Mouse (Mus musculus): ENCODE measurements at regions not wholly inside any gene's neighbourhood (a gene's known extent, or its start where the extent isn't known, plus 50 kb on each side); places are given as distances from the start of the nearest gene placed in this dataset.

DNA sequence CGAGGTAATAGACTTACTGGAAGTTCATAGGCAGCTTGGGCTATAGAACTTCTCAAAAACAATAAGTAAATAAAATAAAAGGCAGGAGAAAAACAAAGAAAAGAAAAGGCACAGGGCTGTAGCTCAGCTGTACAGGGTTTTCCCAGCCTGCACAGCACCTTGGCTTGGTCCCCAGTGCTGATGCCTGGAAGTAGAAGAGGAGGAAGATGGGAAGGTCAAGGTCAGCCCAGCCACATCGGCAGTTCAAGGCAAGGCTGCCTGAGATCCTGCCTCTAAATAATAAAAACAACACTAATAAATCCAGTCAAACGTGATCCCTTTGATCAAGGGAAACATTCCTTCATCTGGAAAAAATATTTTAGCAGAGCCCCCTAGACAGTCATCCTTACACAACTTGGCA lies 103.1 kb downstream of the Cenpf start:
- no peak for DNase-seq

GRCm38 (mm10) chr1:189581427-189581826 lies 106.5 kb downstream of the Cenpf start:
- DNase-seq: no peak

- no peak for DNase-seq
Observed at GRCm38 (mm10) chr1:189579358-189579757, 108.5 kb downstream of the Cenpf start.

DNA sequence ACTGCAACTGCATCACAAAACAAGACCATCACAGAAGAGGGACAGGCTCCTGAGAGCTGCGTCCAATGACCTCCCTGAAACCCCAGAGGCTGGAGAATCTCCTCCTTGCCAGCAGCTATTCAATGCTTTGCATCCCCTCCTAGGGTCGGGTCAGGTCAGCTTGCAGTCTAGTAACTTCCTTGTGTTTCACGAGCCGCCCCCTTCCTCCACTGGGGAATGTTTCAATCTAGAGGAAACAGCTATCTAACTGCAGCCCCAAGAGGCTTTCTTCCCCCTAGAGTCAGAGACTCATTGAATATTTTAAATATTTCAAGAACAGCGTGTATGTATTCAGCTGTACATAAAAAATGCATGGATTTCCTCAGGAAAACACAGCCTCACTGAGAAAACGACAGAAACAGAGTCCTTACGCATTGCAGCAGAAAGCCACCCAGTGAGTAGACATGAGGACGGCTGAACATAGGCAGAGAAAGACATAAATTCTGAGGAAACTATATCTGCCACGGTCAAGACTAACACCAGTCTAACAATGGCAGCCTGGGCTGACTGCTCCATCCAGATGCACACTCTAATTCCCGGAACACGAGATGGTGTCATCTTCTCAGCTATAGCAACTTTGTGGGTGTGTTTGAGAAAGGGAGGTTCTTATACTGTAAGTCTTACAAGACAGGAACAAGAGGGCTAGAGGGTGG lies 111.4 kb downstream of the Cenpf start:
- DNase-seq: peak; percentile 98

DNA sequence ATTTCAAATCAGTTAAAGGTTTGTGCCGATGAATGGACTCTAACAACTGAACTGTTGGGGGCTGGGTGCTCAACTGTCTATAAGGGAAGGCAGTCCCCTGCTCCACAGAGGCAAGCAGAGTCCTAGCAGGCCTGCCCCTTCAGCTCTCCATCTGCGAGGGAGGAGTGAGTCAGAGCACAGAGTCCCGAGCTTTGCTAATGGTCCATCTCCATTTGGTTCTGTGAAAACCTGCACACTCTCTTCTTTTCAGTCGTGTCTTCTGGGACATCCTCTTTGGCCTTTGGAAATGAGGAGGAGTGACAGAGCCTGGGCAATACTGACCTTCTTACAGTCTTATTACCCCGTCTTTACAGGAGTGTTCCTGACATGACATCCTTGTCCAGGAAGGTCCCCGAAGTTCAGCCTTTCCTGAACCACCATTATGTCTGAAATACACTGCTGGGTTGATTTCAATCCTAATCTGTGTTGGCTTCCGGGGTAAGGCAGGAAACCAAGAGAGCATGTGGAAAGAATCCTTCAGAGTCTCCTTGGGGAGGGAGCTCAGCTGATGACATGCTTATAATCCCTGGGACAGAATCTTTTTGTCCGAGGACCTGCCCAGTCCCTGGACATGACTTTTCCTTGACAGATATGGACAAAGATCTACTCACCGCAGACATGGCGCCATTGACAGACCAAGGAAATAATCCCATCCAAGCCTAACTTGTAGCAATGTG lies 112.2 kb downstream of the Cenpf start:
- peak; percentile 95 for DNase-seq

DNA sequence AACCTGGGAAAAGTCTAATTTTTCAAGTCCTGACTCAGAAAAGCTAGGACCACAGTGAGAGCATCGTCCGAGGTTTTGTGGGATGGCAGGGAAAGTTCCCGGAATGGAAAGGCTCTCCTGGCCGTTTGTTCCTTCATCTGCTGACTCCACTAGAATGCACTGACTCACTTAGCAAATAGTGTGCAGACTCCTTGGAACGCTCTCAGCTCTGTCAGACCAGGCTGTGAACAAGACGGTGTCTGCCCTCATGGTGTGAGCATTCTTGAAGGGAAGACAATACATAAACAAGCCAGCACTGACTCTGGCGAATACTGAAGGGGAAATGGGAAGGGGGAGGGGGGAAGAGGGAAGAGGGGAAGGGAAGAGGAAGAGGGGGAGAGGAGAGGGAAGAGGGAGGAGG lies 121.4 kb downstream of the Cenpf start:
- DNase-seq: no peak

- DNase-seq: peak; percentile 75
Observed at GRCm38 (mm10) chr1:189561831-189562230, 126.1 kb downstream of the Cenpf start.

DNA sequence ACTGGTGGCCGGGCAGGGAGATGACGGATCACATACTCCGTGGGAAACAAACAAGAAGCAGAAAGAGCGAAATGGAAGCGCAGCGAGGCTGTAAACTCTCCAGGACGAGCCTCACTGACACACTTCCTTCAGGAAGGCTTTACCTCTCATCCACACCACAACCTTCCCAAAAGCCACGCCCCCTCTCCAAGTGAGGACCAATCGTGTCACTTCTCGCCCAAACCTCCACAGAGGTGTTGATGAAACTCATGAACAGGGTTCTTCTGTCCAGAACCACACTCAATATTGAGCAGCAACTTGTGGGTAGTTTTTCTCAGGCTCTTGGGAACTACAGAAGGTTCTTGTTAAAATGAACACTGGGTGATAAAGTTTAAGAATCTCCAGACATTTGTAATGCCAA lies 127.3 kb downstream of the Cenpf start:
- peak; percentile 80 for DNase-seq

DNA sequence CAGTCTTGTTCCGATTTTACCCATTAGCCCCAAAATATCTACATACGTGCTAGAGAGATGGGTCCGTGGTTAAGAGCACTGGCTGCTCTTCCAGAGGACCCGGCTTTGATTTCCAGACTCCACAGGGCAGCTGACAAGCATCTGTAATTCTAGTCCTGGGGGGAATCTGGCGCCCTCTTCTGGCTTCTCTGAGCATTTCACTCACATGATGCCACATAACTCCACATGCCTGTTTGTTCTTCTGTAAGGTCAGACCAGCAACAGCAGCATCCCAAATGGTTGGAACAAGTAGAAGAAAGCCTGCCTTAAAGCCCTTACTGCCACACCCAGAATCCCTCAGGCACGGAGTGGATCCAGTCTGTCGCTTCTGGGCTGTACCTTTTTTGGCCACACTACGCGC lies 137.0 kb downstream of the Cenpf start:
- peak; percentile 54 for DNase-seq

DNA sequence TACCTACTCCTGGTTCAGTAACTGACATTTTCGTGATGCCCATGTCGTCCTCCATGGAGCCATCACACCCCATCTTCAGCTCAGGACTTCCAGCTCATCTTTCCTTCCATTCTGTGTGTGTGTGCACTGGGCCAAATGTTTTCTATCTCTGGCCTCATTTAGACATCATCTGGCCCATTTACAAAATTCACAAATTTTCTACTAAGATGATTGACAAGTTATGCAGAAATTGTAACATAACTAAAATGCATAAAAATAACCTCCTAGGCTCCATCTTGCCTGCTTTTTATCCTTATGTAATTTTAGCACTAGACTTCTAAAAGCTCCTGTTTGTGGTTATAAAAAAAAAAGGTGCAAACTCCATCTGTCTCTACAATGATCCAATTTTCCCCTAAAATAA lies 130.8 kb upstream of the Kcnk2 start:
- DNase-seq: no peak

- DNase-seq: peak; percentile 54
Observed at GRCm38 (mm10) chr1:189526329-189526728, 124.3 kb upstream of the Kcnk2 start.

DNA sequence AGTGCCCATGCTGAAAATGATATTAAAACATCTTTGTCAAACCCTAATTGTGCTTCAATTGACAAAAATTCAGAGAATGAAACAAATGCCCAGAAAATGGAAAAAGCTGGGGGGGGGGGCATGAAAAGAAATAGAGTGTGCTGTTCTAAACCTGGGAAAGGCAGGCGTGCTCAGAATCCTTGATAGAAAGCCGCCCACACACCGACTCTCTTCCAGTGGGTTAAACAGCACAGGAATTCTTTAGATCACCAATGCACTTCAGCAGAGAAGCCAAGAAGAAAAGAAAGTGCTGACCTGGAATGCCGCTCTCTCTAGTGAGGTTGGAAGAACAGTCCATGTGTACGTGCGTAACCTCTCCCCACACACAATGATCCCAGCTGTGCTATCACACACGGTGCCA lies 113.4 kb upstream of the Kcnk2 start:
- DNase-seq: no peak

DNA sequence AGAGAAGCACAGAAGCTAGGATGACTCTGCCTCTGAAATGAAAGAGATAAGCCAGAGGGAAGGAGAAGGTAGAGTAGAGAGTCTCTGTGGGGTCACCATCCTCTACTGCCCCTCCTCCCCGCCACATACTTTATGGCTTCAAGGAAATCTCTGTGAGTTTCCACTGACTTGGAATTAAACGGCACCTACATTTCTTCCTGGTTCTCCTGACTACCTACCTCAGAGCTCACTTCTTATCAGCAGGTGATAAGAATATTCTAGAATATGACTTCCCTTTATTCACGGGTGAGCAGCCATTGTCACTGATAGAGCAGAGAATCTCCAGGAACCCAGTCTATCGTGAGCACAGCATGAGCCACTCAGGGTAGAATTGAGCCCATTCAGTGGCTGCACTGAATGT lies 111.3 kb upstream of the Kcnk2 start:
- no peak for DNase-seq

DNA sequence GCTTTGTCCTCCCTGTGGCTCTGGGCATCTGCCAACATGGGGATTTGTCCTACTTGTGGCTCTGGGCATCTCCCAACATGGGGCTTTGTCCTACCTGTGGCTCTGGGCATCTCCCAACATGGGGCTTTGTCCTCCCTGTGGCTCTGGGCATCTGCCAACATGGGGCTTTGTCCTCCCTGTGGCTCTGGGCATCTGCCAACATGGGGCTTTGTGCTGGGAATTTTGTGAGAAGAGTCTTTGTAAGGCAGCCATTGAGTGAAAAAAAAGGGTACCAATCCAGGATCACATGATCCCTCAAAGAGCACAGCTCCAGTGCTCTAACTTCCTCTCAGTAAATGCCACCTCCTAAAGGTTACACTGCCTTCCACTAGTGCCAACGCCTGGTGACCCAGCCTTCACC lies 105.2 kb upstream of the Kcnk2 start:
- peak; percentile 36 for DNase-seq

DNA sequence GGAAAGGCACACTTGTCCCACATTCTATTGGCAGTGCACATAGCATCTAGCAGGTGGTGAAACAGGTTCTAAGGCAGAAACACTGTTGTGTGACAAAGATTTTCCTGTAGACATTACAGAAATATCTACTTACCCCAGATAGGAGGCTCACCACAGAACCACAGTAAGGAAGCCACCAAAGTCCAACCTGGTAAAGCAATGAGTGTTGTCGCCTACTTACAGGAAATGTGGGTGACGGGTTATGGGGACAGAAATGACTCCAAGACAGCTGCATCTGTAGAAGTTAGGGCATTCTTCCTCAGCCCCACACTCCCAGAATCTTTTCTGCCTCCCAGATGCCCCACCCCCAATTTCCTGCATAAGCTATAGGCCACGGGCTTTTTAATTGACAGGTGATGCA lies 97.6 kb upstream of the Kcnk2 start:
- no peak for DNase-seq

DNA sequence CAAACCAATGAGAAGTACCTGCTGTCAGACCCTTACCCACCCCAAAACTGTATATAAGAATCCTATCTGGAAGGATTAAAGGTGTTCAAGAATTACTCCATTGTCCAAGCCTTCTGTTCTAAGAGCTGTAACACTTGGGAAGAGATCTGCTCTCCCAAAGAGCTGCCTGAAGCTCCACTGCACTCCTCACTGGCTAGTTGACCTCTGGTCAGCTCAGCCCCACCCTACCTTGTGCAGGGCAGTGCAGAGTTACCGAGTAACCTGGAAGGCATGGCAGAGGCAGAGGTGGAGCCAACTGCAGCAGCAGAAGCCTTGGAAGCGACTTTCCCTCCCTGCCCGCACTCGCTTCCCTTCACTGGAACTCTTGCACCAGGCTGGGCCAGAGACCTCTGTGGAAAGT lies 97.1 kb upstream of the Kcnk2 start:
- DNase-seq: peak; percentile 74

DNA sequence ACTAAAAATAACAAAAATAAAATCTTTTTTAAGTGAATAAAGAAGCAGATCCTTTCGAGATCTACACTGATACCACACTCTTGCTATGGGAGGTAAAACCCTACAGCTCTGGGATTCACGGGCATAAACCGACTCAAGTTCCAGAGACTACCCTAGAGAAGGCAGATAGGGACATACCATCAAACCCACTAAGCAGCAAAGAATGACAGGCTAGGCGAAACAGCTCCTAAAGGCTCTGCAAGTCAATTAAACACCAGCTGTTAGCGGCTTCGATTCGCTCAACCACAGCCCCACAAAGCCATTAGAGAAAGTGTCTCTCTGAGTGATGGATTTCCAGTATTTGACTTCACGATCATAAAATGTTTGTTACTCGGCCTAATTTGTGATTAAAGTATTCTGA lies 95.0 kb upstream of the Kcnk2 start:
- DNase-seq: no peak

DNA sequence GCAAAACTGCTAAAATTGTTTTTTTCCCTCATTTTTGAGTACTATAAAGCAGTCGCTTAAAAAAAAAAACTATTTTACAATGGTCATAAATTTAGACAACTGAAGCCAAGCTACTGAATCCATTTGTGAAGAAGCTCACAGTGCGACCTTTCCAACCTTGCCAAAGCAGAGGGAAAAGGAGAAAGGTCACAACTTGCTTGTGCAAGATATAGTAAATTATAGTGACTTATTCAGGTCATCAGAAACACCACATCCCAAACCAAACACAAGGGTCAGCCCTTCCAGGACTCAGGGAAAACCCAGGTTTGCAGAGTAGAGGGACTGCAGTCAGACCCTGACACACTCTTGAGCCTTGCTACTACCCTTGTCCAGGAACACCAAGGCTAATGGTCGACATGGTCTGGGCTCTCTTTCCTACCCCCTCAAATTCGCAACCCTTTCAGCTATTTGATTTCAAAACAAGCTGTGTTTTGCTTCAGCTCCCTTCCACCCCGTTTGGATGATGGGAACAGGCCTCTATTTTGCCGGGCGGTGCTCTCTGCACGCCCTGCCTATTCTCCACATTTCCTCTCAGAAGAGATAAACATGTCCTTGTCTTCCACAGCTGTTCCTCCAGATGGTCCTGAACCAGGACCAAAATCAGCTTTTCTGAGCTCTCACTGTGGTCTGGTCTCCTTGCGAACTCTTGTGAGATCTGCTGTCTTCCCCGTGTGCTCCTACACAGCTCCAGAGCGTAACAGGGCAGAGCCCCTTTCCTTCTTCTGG lies 93.5 kb upstream of the Kcnk2 start:
- DNase-seq: peak; percentile 98

GRCm38 (mm10) chr1:189494896-189495295 lies 92.8 kb upstream of the Kcnk2 start:
- DNase-seq: peak; percentile 39

DNA sequence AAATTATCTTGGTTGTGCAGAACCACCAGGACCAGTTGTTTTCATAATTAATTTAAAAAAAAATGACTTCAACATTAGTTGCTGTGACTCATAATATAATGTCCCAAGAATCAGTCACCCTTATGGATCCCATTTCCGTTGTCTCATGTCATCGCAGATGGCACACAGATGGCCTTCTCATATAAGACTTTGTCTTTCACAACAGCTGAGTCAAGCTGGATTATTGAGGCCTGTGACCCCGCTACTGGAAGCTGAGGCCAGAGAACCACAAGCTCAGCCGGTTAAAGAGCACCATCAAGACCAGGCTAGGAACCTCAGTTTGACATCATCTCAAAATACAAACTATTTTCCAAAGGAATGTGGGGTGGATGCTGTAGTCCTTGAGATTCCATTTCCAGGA lies 83.3 kb upstream of the Kcnk2 start:
- DNase-seq: peak; percentile 94

DNA sequence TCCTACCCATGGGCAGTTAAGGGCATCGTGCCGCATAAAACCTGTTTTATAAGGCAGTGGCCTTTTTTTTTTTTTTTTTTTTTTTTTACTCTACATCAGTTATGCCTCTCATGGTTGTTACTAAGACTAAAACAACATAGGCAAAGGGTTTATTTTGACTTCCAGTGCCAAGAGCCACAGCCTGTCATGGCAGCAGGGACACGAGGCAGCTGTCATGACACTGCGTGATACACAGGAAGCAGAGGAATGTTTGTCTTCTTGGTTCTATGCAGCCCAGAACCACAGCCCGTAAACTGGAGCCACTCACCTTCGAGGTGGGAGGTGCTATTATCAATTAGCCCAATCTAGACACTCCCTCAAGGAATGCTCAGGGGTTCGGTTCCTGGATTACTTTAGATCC lies 81.3 kb upstream of the Kcnk2 start:
- no peak for DNase-seq

GRCm38 (mm10) chr1:189478051-189478450 lies 76.0 kb upstream of the Kcnk2 start:
- DNase-seq: no peak

DNA sequence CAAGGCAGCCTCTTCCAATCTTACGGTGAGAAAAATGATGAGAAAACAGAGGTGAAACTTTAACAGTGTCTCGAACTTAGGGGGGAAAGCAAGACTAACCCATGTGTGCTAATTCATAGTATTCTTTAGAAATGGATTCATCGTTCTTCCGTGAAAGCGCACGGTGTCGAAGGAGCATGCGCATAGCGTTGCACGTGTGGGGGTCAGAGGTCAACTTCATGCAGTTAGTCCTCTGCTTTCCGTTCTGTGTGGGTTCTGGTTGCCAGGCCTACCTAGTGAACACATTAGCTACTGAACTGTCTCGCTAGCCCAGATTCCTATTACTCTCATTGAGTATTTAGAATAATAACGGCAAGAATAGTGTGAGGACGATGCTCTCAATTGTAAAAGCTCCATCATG lies 74.7 kb upstream of the Kcnk2 start:
- peak; percentile 85 for DNase-seq

DNA sequence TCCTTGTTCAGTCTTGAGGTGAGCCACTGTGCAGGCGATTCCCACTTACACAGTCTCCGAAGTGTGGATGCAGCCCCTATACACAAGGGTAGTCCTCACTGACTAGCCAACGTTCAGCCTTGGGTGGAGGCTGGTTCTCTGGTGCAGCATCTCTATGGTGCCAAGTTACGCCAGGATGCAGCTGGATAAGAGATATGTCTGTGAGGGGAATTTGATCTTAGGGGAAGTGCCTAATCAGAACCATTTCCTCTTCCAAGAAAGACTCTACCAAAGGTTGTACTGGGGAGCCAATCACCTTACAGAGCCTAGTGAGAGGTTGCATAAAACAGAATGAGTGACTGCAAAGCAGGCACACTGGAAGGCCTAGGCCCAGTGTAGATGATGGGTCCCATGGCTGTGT lies 71.0 kb upstream of the Kcnk2 start:
- DNase-seq: peak; percentile 92

Measured in heart, adult 11 months (tissue).